Mouse (Mus musculus) neutrophil, adult 5-6 weeks (primary cell): Measurements from ENCODE around the gene Shroom4. TPM values are rescaled to one million over a fixed set of nuclear protein-coding genes. Genes with fewer than 3 reads are reported as not detected.

ENCODE experiments used
- total RNA-seq: library from RNA; stranded (forward); fragments of 200-1000 nt; gene quantifications from 2 replicates; pipeline ENCODE4 v1.2.3, GENCODE M21; 2017

The Shroom4 gene
- total RNA-seq, 1 experiment from 2014 or later: 0.12 TPM

Other genes starting within 250 kb of the Shroom4 start
- not detected in 2 replicates for gene Nudt10, start 226.8 kb upstream of the Shroom4 start, total RNA-seq
- gene Bmp15, start 79.1 kb upstream of the Shroom4 start, total RNA-seq: not detected in 2 replicates